Mouse (Mus musculus) WW6 (cell line): Measurements from ENCODE around the gene Gm5039.
"Not testable (repeated sequence)": the region's sequence is repeated elsewhere in the genome, so short reads cannot be mapped to it uniquely, and the experiment has no call there.

Experiments used
- DNase-seq: peaks from one replicate; pipeline ENCODE4 v3.0.0-alpha.2; 2013; ENCODE audit warnings: low read depth, low spot score

Gene Gm5039

DNA sequence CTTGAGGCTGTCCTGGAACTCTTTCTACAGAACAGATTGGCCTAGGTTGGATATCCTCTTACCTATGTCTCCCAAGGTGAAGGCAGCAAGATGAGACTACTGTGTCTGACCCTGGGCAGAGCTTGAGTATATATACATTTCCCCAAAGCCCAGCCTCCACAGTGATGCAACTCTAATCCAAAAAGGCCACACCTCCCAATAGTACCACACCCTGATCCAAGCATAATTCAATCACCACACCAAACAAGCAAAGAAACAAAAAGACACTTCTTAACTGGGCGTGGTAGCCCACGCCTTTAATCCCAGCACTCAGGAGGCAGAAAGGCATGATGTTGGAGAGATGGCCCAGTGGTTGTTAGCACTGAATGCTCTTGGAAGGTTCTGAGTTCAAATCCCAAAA lies at the start of gene Gm5039:
Gm5039 (minus strand) TSS at position 101 of the 400 bp plus-strand sequence.
- not testable (repeated sequence) for DNase-seq

DNA sequence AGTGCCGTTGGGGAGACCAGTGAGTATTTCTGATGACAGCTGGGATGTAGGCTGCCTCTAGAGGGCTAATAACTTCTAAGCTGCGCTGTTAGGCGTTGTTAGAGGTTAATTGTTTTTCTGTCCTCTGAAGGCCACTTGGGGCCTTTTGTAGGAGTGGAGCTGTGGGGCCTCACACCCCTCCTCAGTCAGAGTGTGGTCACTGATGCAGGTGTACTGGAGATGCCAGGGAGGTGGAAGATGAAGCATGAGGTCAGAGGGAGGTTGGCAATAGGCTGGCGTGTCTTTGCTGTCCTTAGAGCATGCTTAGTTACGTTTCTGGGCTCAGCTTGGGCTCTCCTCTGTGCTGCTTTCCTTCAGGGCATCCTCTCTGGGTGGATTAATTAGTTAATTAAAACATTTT lies 48.2 kb upstream of the Gm5039 start:
- DNase-seq = no peak

DNA sequence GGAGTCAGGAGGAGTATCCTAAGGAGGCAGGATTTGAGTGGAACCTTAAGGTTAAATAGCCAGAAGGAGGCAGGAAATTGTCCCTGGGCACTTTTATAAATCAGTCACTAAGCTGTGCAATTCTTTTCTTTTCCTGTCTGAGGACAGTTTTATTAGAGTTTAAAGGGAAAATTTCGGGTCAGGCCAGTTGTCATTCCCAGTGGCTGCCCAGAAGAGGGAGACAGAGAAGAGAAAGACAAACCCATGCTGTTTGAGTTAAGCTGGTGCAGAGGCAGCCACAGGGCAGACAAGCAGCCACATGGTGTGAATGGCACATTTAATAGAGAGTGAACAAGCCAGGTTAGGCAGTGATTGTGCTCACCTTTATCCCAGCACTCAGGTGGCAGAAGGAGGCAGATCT lies 46.5 kb upstream of the Gm5039 start:
- DNase-seq = not testable (repeated sequence)

DNA sequence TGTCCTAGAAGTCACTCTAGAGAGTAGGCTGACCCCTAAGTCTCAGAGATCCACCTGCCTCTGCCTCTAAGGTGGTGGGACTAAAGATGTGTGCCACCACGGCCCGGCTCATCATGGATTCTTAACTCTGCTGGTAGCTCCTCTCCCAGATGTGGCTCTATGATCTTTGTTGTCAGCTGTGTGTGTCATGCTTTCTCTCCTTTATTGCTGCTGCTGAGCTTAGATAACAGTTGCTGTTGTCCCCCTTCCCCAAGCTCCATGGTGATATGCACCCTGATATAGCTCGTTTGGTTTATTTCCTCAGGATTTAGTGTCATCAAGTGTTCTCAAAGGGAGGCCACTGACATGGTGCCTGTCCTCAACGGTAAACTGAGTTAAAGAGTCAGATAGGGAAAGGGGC lies 45.9 kb upstream of the Gm5039 start:
- not testable (repeated sequence) for DNase-seq

DNA sequence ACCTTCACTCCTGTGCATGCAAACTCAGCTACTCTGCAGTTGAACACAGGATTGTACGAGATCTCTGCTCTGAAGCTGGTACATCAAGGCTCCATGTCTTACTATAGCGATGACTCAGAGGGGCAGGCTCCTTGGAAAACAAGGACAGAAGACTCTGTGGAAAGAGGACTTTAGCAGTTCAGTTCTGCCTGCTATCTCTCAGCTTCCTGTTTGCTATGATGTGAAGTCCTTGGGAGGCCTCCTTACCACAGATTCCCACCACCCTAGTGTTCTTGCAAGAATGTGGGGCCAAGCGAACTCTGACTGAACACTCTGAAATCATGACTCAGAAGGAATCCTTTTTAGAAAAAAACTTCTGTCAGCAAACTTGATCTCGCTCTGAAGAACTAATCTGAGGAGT lies 44.8 kb upstream of the Gm5039 start:
- DNase-seq = no peak

DNA sequence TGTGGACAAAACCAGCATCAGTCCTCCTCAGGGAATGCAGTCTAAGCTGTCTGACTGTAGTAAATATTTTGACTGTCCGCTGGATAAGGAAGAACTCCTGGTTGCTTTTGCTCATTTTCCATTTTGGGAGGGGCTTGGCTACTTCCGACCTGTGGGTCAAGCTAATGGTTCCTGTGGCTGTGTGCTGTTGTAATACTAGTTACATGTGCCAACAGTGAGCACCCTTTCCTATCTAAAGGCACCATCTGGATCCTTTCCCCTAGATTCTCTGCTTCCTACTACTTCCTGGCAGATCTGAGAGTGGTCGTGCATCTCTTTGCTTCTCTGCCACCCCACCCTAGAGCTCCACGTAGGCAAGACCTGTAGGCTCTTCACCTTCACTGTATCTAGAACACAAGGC lies 43.8 kb upstream of the Gm5039 start:
- no peak for DNase-seq

DNA sequence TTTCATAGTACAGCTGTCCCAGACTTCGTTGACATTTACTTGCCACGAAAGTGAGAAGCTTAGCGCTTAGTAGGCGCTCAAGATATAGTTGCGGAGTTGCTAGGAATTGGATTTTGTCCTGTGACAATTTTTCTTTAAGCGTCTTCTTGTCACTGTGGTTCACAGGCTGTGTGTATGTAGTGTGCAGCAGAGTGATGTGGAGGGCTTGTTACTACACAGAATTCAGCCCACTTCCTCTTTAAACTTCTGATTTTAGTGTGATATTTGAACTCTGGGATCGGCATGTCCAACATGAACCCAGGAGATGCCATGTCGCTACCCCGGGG lies 37.3 kb upstream of the Gm5039 start:
- DNase-seq = no peak

DNA sequence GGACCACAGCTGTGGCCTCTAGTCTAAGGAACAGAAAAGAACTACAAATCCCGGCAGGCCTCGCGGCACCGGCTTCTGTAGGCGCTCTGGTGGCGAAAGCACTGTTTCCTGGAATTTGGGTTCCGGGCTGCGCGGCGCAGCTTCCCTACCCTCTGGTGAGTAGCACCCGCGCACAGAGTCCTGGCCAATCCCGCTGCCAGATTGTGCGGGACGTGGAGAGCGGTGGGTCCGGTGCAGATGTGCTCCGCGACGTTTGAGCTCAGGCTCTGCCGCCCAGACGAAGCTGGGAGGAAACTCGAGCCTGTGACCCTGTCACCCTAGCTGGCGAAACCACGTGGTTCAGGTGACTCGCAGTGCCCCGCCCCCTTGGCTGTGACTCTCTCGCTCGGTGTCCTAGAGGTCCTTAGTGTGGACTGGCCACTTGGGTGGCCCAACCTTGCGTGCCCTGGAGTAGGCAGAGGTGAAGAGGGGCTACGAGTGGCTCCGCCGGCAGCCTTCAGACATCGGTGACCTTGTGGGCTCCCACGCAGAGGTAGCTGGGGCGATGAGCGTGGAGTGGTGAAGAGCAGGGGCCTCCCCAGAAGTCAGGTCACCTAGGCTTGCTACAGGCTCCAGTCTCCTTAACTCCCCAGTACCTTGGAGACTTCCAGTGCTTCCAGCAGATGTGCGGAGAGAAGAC lies 36.8 kb upstream of the Gm5039 start, which contains the start of gene Adck1:
Adck1 (plus strand) TSS at position 114 of the 679 bp plus-strand sequence.
- DNase-seq = peak; percentile 60

DNA sequence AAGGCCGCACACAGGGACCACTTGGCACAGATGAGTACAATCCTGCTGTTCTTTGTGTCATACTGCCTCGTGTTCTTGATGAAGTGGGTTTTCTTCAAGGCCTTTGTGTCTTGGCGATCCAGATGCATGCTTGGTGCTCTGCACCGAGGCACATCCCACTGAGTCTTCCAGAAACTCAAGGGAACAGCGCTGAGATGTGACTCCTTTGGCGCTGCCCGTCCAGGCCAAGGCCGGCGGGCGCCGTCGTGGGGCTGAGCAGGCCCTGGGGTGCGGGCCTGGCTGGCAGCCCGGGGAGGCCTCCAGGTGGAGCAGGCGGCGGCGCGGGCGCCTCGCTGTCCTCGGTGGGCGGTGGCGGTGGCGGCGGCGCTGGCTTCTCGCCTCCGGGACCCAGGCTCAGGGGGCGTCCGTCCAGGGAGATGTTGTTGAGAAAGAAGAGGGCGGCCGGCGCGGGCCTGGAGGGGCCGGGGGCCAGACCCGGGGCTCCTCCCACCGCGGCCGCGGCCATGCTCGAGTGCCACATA lies 30.4 kb upstream of the Gm5039 start:
- DNase-seq = no peak

DNA sequence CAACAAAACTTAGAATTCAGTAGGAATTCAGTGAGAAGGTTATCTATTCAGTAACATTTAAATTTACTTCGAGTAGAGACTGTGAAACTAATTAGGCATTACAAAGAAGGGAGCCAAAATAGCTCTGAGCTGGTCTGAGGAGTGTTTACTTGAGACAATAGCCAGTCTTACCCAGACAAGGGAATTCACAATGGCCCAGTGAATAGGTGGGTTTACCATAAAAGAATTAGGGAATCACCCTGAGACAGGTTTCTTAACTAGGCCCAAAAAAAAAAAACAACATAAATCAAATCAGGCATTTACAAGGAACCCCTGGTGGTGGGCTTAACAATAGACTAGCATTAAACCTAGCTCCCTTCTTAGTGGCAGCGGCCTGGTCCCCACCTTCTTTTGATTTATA lies 17.5 kb upstream of the Gm5039 start:
- not testable (repeated sequence) for DNase-seq

DNA sequence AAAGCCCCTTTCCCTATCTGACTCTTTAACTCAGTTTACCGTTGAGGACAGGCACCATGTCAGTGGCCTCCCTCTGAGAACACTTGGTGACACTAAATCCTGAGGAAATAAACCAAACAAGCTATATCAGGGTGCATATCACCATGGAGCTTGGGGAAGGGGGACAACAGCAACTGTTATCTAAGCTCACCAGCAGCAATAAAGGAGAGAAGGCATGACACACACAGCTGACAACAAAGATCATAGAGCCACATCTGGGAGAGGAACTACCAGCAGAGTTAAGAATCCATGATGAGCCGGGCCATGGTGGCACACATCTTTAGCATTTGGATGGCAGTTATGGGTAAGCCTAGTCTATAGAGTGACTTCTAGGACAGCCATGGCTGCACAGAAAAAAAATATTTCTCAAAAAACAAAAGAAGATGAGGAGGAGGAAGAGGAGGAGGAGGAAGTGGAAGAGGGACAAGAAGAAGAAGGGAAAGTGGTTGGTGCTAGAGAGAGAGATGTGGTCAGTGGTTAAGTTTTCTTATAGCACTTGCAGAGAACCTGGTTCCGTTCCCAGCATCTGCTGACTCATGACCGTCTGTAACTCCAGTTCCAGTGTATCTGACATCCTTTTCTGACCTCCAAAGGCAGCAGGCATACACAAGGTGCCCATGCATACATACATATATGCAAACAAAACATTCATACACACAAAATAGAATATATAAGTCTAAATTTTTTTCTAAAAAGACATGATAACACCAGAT lies 13.0 kb upstream of the Gm5039 start:
- not testable (repeated sequence) for DNase-seq

DNA sequence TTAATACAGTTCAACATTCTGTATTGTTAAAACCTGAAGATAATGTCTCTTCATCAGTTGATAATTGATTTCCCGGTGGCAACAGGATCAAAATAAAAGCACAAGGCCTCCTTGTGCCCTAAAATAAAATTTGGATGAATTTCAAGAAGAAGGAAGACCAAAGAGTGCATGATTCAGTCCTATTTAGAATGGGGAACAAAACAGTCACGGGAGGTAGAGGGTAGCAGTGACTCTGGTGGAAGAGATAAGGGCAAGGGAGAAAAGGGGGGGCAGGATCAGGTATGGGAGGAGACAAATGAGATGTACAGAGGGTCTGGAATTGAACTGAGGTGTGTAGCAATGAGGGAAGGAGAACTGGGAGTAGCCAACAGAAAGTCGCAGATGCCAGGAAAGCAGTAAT lies 9.3 kb downstream of the Gm5039 start:
- no peak for DNase-seq

DNA sequence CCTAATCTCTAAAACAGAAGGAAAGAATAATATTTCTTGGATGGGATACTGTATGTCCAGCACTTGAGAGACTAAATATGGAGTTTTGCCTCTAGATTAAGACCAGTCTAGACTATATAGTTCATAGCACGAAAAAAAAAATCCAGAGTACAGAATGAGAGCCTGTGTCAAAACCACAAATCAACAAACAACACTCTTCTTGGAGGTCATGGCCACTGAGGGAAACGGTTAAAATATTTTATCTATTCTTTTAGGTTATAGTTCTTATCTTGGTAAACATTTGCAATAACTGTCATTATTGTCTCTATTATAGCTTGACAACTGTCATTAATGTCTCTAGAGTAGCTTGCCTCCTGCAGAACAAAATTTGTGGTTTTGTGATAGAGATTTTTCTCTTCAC lies 26.7 kb downstream of the Gm5039 start:
- not testable (repeated sequence) for DNase-seq

DNA sequence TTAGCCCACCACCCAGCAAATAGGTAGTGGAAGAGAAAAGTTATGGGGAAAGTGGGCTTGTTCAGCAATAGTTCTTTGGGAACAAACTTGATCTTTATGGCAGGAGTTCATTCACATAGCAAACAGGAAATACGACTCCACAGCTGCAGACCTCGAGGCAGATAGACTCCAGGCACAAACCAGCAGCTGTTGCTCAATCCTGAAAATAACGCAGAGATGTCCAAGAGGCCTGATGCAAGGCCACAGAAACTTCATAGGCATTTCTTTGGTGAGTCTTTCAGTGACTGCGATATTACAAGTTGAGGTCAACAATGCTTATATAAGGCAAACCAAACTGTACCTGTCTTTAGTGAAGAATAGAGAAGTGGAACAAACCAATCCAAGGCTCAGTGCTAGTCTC lies 30.7 kb downstream of the Gm5039 start:
- not testable (repeated sequence) for DNase-seq

DNA sequence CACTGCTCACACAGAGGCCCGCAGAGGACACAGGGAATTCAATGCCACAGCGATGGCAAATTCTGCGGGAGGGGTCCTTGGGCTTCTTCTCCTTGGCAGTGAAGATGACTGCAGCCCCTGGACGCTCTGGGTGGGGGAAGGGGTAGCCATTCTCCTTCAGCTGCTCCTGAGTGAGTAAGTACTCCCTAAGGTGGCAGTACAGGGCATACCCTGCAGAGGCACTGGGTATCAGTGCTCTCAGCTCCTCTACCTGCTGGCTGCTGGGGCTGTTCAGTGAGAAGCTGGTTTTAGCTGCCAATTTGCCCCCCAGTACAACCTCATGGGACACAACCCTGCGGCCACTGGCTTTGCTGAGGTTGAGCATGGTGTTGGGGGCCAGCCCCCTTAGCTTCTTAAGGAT lies 38.6 kb downstream of the Gm5039 start:
- not testable (repeated sequence) for DNase-seq

DNA sequence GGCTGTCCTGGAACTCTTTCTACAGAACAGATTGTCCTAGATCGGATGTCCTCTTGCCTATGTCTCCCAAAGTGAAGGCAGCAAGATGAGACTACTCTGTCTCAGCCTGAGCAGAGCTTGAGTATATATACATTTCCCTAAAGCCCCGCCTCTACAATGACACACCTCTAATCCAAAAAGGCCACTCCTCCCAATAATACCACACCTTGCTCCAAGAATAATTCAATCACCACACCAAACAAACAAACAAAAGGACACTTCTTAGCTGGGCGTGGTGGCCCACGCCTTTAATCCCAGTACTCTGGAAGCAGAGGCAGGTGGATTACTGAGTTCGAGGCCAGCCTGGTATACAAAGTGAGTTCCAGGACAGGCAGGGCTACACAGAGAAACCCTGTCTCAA lies 49.4 kb downstream of the Gm5039 start, which contains the start of gene Gm5662:
Gm5662 (minus strand) TSS at position 101 of the 400 bp plus-strand sequence.
- DNase-seq = not testable (repeated sequence)
